In the genomic region with DNA sequence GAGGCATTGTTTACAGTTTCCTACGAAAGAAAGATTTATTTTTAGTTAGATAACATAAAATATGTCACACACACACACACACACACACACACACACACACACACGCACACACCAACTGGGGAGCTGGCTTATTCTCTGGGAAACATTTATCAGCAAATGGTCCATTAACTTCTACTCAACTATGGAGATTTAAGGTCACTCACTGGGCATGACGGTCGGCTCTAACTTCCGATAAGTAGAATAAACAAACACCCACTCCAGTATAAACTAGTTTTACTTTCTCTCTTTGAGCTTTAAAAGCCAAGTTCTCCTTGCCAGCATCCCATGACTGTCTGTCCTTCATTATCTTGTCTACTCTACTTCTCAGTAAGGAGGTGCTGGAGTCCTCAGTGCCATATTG, we compare ENCODE assay signal across 12 mouse cellular contexts.
"Had no signal": no experiment of that assay in that cellular context is flagged by ENCODE, and none has a peak within 500 bp of the region (broad histone marks: within the 10 kb centered on the region; RNA-seq: fewer than 3 reads in every experiment).

No protein-coding gene starts in this region.

- DNase-seq: right cerebral cortex, postnatal 14 days; thymus, postnatal 36 days had no signal

- H3K36me3 ChIP-seq: limb, embryonic 12.5 days; limb, embryonic 15.5 days; lung, embryonic 15.5 days; midbrain, embryonic 12.5 days; stomach, embryonic 15.5 days had no signal

- H3K27ac ChIP-seq: hindbrain, postnatal 0 days; left cerebral cortex, adult 2 months; limb, embryonic 12.5 days; limb, embryonic 15.5 days; liver, embryonic 14.5 days; lung, embryonic 15.5 days; midbrain, embryonic 12.5 days; stomach, embryonic 15.5 days had no signal

- H3K27me3 ChIP-seq: limb, embryonic 12.5 days; limb, embryonic 15.5 days; lung, embryonic 15.5 days; midbrain, embryonic 12.5 days; stomach, embryonic 15.5 days had no signal

- H3K4me1 ChIP-seq: limb, embryonic 12.5 days; limb, embryonic 15.5 days; stomach, embryonic 15.5 days had no signal

- H3K4me3 ChIP-seq: left cerebral cortex, adult 2 months; limb, embryonic 12.5 days; limb, embryonic 15.5 days; lung, embryonic 15.5 days; midbrain, embryonic 12.5 days; myocyte; stomach, embryonic 15.5 days had no signal

- ATAC-seq: inflammation-experienced regulatory T-cells, adult 6 months had no signal

- H3K9me3 ChIP-seq: limb, embryonic 12.5 days; limb, embryonic 15.5 days; lung, embryonic 15.5 days; midbrain, embryonic 12.5 days; stomach, embryonic 15.5 days had no signal

- H3K9ac ChIP-seq: limb, embryonic 12.5 days; limb, embryonic 15.5 days; liver, embryonic 14.5 days; lung, embryonic 15.5 days; midbrain, embryonic 12.5 days; stomach, embryonic 15.5 days had no signal

- H3K4me2 ChIP-seq: limb, embryonic 12.5 days; limb, embryonic 15.5 days; lung, embryonic 15.5 days; midbrain, embryonic 12.5 days; stomach, embryonic 15.5 days had no signal
